Mouse (Mus musculus) ovary, postnatal 10 days (tissue): Measurements from ENCODE around the gene Nfix.

Source experiments
- DNase-seq: peaks from one replicate; pipeline ENCODE4 v3.0.0; 2022; ENCODE audit warnings: low spot score

Gene Nfix

DNA sequence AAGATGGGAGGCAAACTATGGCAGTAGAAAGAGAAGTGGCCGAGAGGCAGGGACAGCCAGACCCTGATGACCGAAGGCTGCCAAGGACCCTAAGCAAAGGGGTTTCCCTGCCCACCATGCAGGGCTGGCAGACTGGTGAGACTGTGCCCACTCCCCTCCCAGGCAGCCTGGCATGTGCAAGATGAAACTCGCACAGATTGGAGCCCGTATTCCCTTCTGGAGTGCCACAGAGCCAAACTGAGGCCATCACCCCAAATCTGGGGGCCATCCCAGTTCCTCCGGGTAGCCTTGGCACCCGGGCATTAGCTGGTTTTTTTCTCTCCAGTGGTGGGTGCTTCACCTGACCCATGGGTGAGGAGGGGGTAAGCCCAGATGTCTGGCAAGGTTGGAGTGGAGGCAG is 2.2 kb downstream of the Nfix start:
- DNase-seq, result no peak

DNA sequence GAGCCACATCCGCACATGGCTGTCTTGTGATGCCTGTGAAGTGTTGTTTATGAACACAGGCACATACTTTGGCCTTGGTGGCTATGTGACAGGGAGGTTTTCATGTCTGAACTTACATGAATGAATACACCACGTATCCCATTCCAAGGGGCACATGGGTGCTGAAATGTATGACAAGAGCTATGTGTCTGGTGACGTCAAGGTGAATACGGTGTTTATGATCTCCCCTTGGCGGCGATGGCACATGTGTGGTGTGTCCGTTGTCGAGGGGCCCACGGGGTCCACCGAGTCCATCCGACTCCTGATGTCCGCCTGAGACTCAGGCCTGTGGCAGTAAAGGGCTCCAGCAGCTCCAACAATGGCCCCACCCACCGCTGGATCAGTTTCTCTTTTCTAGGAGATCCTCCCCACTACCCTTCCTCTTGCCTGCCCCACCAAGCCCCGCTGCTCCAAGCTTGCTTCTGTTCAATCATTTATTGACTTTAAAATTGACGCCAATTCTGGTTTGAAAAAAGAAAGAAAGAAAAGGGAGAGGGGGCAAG is 2.8 kb downstream of the Nfix start:
- DNase-seq, result no peak

- DNase-seq, result no peak
Observed at GRCm38 (mm10) chr8:84794486-84794885, 5.7 kb downstream of the Nfix start.

GRCm38 (mm10) chr8:84793791-84794485 is 6.2 kb downstream of the Nfix start:
- DNase-seq, result no peak

DNA sequence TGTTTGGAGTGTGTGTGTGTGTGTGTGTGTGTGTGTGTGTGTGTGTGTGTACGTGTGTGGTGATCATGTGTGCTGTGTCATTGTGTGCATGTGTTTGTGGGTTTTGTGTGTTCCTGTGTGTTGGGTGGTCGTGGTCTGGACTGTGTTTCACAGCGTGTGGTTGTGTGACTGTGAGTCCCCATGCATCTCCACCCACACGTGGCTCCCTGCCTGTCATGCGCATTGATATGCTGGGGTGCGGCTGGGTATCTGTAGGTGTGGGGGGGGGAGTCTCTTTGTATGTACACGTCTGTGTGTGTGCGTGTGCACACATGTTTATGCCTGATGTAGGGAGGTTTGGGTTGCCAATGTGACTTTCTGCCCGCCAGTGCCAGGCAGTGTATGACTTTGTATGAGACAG is 7.0 kb downstream of the Nfix start:
- DNase-seq, result no peak

- no peak for DNase-seq
Observed at GRCm38 (mm10) chr8:84792429-84792947, 7.7 kb downstream of the Nfix start.

GRCm38 (mm10) chr8:84790537-84790936 is 9.6 kb downstream of the Nfix start:
- DNase-seq, result no peak

DNA sequence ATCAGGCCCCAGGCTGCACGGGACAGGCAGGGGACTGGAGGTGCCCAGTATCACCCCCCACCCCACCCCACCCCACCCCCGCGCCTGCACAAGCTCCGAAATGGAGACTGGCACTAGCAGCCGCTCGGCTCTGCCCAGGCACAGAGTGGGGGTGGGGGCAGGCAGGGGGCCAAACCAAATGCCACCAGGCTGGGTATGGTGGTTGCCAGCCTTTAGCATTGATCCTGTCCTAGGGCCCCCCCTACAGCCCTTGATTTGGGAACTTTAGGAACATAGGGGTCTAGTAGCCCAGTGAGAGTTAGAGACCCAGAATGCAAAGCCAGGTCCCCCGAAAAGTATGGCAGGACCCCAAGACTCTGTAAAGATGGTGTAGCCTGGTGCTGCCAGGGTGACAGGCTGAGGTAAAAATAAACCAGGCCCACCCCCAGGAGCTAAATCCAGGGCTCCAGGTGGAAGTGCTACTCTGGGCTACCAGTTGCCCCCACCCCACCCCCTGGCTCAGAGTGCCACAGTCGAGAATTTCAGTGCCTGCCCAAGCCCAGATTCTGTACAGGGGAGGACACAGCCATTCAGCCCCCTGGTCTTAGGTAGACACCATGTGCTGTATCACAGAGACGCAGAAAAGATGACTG is 10.2 kb downstream of the Nfix start:
- DNase-seq, result no peak

- no peak for DNase-seq
Observed at GRCm38 (mm10) chr8:84789345-84789744, 10.8 kb downstream of the Nfix start.

DNA sequence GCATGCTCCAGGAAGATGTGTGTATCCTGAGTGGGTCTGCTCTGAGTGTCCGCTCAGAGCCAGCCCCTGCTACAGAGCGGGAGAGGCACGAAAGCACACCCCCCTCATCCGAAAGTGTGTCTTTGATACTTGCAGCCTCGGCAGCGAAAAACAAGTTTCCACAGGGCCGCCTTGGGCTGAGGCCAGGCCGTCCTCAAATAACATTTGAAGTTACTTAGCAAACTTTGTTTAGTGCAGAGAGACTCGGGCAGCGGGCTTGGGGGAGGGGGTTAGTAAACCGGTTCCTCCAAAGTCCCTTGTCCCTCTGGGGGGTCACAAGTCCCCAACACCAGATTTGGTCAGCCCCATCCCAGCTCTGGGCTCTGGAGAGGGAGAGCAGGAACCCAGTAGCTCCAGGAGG is 11.2 kb downstream of the Nfix start:
- no peak for DNase-seq

GRCm38 (mm10) chr8:84787523-84788302 is 12.4 kb downstream of the Nfix start:
- DNase-seq, result no peak

DNA sequence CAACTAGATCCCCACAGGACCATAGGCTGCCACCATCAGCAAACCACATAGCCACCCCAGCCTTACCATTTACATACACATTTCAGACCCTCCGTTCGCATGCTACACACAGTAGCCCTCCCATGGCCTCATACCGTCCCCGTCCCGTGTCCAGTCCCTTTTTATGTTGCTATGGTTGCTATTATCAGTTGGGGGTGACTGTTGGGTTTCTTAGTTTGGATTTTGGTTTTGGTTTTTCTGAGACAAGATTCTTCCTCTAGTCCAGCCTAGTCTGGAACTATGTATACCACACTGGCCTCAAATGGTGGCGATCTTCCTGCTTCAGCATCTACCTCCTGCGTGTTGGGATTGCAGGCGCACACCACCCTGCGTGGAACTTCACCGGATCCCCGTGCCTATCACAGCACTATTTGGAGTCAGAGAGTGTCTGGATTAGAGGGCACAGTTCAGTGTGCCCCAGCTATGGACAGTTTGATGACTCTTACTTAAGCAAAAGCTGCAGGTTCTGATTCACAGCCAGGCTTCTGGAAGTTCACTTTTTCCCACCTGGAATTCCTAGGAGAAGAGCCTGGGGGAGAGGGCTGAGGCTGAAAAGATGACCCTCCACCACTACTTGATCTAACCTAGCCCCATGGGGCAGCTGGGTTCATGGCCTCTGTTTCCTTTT is 13.2 kb downstream of the Nfix start:
- no peak for DNase-seq

DNA sequence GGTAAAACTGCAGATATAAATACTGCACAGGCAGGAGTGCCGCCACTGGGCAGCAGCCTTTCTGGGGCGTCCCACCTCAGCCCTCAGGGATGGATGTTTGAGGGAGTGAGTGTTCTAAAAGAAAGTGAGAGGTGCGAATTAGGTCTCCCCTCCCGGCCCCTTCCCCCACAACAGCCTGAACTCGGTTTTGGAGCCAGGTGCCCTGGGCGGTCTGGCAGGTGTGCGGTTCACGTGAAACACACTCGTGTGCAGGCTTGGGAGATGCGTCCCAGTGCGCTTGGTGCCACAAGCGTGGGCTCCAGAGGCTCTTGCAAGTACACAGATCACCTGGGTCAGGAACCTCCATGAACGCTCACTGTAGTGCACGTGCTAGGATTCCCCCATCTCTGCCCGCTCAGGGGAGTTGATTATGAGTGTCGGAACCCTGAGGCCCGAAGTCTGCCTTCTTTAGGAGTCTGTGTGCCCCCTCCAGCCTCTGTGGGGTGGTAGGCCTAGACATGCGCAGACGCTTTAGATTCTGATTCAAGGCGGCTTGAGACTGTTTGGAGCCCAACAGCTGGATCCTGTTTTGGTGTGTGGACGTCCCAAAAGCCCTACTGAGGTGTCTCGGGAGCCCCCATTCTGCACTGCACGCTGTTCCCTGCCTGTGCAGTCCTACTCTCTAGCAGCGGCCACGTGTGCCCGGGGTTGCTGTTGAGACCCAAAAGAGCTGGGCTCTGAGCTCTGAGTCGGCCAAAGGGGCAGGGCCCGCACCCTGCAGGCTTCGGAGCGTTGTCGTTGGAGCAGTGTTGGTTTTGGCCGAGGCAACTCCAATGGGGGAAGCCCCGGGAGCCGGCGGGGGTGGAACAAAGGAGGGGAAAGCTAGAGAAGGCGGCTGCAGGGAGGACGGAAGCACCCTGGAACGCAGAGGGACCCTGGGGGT is 14.1 kb downstream of the Nfix start:
- DNase-seq, result no peak

DNA sequence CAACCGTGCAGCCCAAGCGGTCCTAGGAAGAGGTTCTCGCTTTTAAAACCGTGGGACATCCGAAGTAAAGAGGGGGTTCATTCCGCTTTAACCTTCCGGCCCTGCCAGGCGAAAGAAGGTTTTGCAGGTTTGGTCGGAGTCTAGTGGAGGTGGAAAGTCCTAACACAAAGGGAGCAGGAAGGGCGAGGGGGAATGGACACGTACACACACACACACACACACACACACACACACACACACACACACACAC is 14.7 kb downstream of the Nfix start:
- no peak for DNase-seq

- DNase-seq, result no peak
Observed at GRCm38 (mm10) chr8:84784681-84785505, 15.3 kb downstream of the Nfix start.

- DNase-seq, result no peak
Observed at GRCm38 (mm10) chr8:84783919-84784581, 16.1 kb downstream of the Nfix start.

- DNase-seq, result no peak
Observed at GRCm38 (mm10) chr8:84783198-84783918, 16.8 kb downstream of the Nfix start.

DNA sequence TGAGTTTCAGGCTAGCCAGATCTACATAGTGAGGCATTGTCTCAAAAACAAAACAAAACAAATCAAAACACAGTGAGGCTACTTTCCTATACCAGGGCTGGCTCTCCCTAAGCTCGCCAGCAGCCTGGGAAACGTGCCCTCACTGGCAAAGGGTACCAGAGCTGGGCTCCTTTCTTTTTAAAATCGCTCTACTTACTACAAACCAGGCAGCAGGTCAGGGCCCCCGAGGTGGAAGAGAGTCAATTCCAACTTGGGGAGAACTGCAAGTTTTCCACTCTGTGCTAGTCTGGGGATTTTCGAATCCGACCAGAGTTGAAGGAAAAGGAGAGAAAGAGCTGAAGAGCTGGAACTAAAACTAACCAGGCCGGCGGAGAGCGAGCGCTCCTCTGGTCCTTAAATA is 17.5 kb downstream of the Nfix start:
- no peak for DNase-seq
